Mouse (Mus musculus): ENCODE data around the gene Pikfyve. TPM values are rescaled to one million over a fixed set of nuclear protein-coding genes. Genes with fewer than 3 reads are reported as not detected.
A peak's percentile ranks its signal among the peaks of the same experiment; 100 is the strongest.

The Pikfyve gene
- polyA plus RNA-seq, 1 experiment from 2014 or later: 6.9 TPM

DNA sequence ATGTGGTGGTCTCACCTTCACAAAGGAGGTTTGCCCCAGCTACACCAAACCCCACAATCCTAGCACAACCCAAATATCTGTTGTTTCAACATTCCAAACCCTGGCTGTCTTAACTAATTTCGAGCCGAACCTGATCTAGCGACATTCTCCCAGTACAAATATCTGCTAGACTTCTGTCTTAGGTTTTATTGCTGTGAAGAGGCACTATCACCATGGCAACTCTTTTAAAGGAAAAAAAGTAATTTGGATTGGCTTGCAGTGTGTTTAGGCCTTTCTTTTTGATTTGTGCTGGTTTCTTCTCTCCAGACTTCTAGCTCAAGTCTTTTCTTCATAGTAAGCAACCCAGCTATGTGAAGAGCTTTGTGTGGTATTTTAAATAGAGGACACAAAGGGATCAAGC, 94.0 kb downstream of the Pikfyve start:
- Histone ChIP-seq H3K4me2 (replicated peaks; ENCODE audit: low read depth, low read length) (no peak overlapping the region), H3K9ac (replicated peaks; ENCODE audit: low read depth) (no peak overlapping the region), H3K36me3 (ENCODE audit: insufficient read depth, low read length) (no peaks in the 10 kb centered on the region), H3K27me3 (replicated peaks; ENCODE audit: insufficient read depth, low read length) (no peaks in the 10 kb centered on the region), H3K4me3 (ENCODE audit: low read depth, low read length) (no peak overlapping the region), H3K4me1 (ENCODE audit: insufficient read depth, low read depth, low read length) (no peaks in the 10 kb centered on the region), H3K27ac (ENCODE audit: low read length) (no peak overlapping the region), H3K9me3 (ENCODE audit: low read length) (no peaks in the 10 kb centered on the region)
- TF ChIP-seq EP300 (IDR thresholded peaks at IDR 0.05): no peak
- TF ChIP-seq CTCF (IDR thresholded peaks at IDR 0.05): no peak
- 67% methylated on average over 3 of the region's 3 CpGs for WGBS
- ATAC-seq (no peak), DNase-seq (ENCODE audit: low spot score) (no peak)

DNA sequence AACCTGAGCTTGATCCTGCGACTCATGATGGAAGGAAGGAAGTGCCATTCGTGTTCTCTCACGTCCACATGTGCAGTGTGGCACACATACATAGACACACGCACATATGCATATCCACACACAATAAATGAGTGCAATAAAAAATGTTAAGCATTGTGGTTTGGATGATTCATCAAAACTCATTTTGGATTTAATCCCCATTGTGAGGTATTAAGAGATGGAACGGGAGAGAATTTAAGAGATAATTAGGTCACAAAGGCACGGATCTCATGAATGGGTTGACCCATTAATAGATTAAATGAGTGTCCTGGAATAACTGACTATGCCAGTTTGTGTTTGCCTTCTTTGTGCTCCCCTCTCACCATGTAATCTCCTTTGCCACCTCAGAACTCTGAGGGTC, 95.3 kb downstream of the Pikfyve start, which contains the start of gene Pth2r:
Gene Pth2r (plus strand): TSS at position 301 of the 400 bp plus-strand sequence.
- no peak within 1 kb of the TSS for H3K27ac ChIP-seq (ENCODE audit: low read length)
- no peak for ATAC-seq
- no peak for DNase-seq (ENCODE audit: low spot score)
- H3K4me3 ChIP-seq (ENCODE audit: low read depth, low read length): no peak within 1 kb of the TSS
- H3K4me2 ChIP-seq (replicated peaks; ENCODE audit: low read depth, low read length): no peak within 1 kb of the TSS
- H3K4me1 ChIP-seq (ENCODE audit: insufficient read depth, low read depth, low read length): no peaks in the 10 kb centered on the region
- no peaks in the 10 kb centered on the region for H3K27me3 ChIP-seq (replicated peaks; ENCODE audit: insufficient read depth, low read length)
- H3K36me3 ChIP-seq (ENCODE audit: insufficient read depth, low read length): no peaks in the 10 kb centered on the region
- no peak for TF ChIP-seq CTCF (IDR thresholded peaks at IDR 0.05)
- no peak for TF ChIP-seq EP300 (IDR thresholded peaks at IDR 0.05)
- WGBS: 86% methylated on average over 6 of the region's 6 CpGs
- no peaks in the 10 kb centered on the region for H3K9me3 ChIP-seq (ENCODE audit: low read length)
- no peak within 1 kb of the TSS for H3K9ac ChIP-seq (replicated peaks; ENCODE audit: low read depth)

DNA sequence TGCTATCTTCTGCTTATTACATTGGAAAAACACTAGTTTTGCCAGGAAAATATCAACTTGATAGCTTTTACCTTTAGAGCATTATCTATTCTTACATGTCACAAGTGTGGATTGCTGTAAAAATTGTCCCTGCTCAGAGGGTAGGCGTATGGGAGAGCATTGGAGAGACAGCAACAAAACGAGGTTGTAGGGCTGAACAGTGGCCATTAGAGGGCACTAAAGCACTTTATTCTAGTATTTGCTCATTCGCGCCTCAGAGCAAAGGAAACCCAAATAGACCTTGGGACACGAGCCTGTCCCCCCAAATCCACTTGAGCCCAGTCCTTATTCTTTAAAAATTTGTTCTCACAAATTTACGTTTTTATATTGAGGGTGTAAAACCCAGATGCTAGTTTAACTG, 96.3 kb downstream of the Pikfyve start:
- no peak overlapping the region for H3K4me3 ChIP-seq (ENCODE audit: low read depth, low read length)
- H3K27ac ChIP-seq (ENCODE audit: low read length): no peak overlapping the region
- 7% methylated on average over 6 of the region's 6 CpGs for WGBS
- TF ChIP-seq EP300 (IDR thresholded peaks at IDR 0.05) (no peak), CTCF (IDR thresholded peaks at IDR 0.05) (peak; percentile 76)
- no peak overlapping the region for H3K4me2 ChIP-seq (replicated peaks; ENCODE audit: low read depth, low read length)
- DNase-seq (ENCODE audit: low spot score): peak; percentile 63
- H3K27me3 ChIP-seq (replicated peaks; ENCODE audit: insufficient read depth, low read length): no peaks in the 10 kb centered on the region
- no peaks in the 10 kb centered on the region for H3K36me3 ChIP-seq (ENCODE audit: insufficient read depth, low read length)
- H3K9me3 ChIP-seq (ENCODE audit: low read length): no peaks in the 10 kb centered on the region
- no peak overlapping the region for H3K9ac ChIP-seq (replicated peaks; ENCODE audit: low read depth)
- ATAC-seq: no peak
- H3K4me1 ChIP-seq (ENCODE audit: insufficient read depth, low read depth, low read length): no peaks in the 10 kb centered on the region

DNA sequence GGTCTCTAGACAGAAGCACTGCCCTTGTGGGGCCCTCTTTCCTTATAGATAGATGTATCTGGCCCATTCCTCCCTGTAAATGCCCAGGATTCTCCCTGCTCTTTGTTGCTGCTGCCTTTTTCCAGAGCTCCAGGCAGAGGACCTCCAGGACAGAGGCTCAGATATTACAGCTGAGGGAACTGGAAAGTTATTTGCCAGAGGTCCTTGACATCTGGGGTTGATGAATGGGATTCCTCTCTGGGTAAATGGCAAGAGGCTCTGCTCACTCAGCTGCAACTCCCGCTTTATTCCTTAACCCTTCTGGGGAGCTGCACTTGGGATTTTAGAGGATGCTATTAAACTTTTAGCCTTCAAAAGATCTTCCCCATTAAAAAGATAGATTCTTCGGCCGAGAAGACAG, 122.0 kb downstream of the Pikfyve start:
- no peaks in the 10 kb centered on the region for H3K36me3 ChIP-seq (ENCODE audit: insufficient read depth, low read length)
- TF ChIP-seq EP300 (IDR thresholded peaks at IDR 0.05): no peak
- TF ChIP-seq CTCF (IDR thresholded peaks at IDR 0.05): no peak

DNA sequence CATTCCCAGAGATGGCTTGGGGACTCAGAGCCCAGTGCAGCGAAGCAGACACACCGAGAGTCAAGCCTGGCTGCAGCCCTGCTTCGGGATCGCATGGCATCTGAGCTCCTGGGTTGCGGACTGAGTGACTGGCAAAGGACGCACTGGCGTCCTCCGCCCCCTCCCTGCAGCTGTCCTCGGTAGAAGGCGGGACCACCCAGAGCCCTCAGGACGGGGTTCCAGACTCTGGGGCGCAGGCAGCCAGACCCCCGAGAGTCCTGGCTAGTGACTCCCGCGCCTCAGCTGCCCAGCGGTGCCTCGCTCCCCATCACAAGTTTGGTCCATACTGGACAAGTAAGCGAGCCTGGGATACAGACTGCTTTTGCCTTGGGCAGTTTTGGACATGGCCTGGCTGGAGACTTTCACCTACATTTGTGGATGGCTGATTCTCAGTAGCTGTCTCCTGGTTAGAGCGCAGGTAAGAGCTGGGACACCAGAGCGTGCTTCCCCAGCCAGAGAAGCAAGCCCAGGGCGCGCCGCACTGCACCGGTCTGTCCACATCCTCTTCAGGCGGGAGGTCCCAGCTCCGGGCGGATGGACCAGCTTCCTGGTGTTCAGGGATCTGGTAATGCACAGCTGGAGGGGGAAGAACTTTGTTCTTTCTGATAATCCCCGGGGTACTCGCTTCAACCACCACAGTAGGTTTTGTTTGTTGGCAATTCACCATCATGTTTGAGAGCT, 124.9 kb downstream of the Pikfyve start:
- H3K4me1 ChIP-seq (ENCODE audit: insufficient read depth, low read depth, low read length): no peaks in the 10 kb centered on the region
- H3K4me2 ChIP-seq (replicated peaks; ENCODE audit: low read depth, low read length): no peak overlapping the region; the same call in 1 of the 2 replicates
- H3K36me3 ChIP-seq (ENCODE audit: insufficient read depth, low read length): no peaks in the 10 kb centered on the region
- H3K27ac ChIP-seq (ENCODE audit: low read length): no peak overlapping the region
- H3K9me3 ChIP-seq (ENCODE audit: low read length): no peaks in the 10 kb centered on the region
- 3% methylated on average over 28 of the region's 29 CpGs for WGBS
- no peak for DNase-seq (ENCODE audit: low spot score)
- H3K9ac ChIP-seq (replicated peaks; ENCODE audit: low read depth): no peak overlapping the region
- no peak overlapping the region; the same call in 1 of the 2 replicates for H3K4me3 ChIP-seq (ENCODE audit: low read depth, low read length)
- no peak for TF ChIP-seq EP300 (IDR thresholded peaks at IDR 0.05)
- no peak for TF ChIP-seq CTCF (IDR thresholded peaks at IDR 0.05)
- H3K27me3 ChIP-seq (replicated peaks; ENCODE audit: insufficient read depth, low read length): peaks cover 11% of the 10 kb centered on the region; the same call in 1 of the 2 replicates
- no peak for ATAC-seq

More for the DNA sequence above, 122.0 kb downstream of the Pikfyve start:
- Histone ChIP-seq H3K9ac (replicated peaks; ENCODE audit: low read depth) (no peak overlapping the region), H3K4me2 (replicated peaks; ENCODE audit: low read depth, low read length) (no peak overlapping the region), H3K4me1 (ENCODE audit: insufficient read depth, low read depth, low read length) (no peaks in the 10 kb centered on the region), H3K27ac (ENCODE audit: low read length) (no peak overlapping the region), H3K27me3 (replicated peaks; ENCODE audit: insufficient read depth, low read length) (peaks cover 11% of the 10 kb centered on the region; the same call in 1 of the 2 replicates), H3K9me3 (ENCODE audit: low read length) (no peaks in the 10 kb centered on the region), H3K4me3 (ENCODE audit: low read depth, low read length) (no peak overlapping the region)
- 65% methylated on average over 3 of the region's 3 CpGs for WGBS
- ATAC-seq: no peak
- DNase-seq (ENCODE audit: low spot score): no peak

DNA sequence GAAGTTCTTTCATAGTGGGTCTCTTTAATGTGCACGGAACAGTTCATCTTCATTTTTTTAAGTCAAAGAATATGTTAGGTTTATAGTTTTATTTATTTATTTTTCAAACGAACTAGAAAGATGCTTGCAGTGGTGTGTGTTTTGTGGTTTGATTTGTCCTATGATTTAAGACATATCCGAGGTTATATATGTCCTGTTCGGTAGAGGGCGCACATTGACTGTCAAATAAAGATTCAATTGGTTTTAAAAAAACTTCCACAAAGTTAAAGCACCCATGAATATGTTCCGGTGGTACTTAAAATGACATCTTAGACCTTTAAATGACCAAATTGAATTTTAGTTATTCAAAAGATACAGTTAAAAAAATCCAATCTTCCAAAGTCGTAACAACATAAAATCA, 125.6 kb downstream of the Pikfyve start:
- Histone ChIP-seq H3K4me3 (ENCODE audit: low read depth, low read length) (no peak overlapping the region), H3K27ac (ENCODE audit: low read length) (no peak overlapping the region), H3K9me3 (ENCODE audit: low read length) (no peaks in the 10 kb centered on the region), H3K9ac (replicated peaks; ENCODE audit: low read depth) (no peak overlapping the region), H3K27me3 (replicated peaks; ENCODE audit: insufficient read depth, low read length) (peaks cover 11% of the 10 kb centered on the region; the same call in 1 of the 2 replicates), H3K4me2 (replicated peaks; ENCODE audit: low read depth, low read length) (no peak overlapping the region), H3K36me3 (ENCODE audit: insufficient read depth, low read length) (no peaks in the 10 kb centered on the region), H3K4me1 (ENCODE audit: insufficient read depth, low read depth, low read length) (no peaks in the 10 kb centered on the region)
- WGBS: 9% methylated on average over 7 of the region's 7 CpGs
- TF ChIP-seq CTCF (IDR thresholded peaks at IDR 0.05): peak; percentile 62
- TF ChIP-seq EP300 (IDR thresholded peaks at IDR 0.05): no peak
- DNase-seq (ENCODE audit: low spot score) (peak; percentile 67), ATAC-seq (no peak)

All from lung, postnatal 0 days (tissue).